Mouse (Mus musculus): Measurements from ENCODE around the gene Sgk1. TPM values are rescaled to one million over a fixed set of nuclear protein-coding genes. Genes with fewer than 3 reads are reported as not detected.

Gene Sgk1
- total RNA-seq, 2 experiments from 2014 or later: 110 to 144 TPM

DNA sequence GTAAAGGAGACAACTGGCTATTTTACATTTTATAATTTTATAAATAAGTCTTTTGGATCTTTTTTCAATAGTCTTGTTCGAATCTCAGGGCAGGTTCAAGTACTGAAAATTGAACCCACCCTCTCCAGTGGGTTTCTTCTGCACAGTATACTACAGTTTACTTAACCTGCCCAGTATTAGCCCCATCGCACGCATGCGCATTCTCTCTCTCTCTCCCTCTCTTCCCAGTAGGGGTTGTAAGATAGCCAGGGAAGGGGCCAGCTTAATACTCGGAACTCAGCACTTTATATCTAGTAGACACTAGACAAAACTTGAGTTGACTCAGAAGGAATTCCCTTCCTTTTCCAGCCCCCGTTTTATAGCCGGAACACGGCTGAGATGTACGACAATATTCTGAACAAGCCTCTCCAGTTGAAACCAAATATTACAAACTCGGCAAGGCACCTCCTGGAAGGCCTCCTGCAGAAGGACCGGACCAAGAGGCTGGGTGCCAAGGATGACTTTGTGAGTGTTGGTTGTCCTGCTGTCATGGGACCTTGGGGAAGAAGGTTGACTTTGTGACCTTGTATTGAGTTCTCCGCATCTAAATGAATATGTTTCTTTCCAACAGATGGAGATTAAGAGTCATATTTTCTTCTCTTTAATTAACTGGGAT is 115.7 kb downstream of the Sgk1 start:
- DNase-seq: peak; percentile 60 to 62

DNA sequence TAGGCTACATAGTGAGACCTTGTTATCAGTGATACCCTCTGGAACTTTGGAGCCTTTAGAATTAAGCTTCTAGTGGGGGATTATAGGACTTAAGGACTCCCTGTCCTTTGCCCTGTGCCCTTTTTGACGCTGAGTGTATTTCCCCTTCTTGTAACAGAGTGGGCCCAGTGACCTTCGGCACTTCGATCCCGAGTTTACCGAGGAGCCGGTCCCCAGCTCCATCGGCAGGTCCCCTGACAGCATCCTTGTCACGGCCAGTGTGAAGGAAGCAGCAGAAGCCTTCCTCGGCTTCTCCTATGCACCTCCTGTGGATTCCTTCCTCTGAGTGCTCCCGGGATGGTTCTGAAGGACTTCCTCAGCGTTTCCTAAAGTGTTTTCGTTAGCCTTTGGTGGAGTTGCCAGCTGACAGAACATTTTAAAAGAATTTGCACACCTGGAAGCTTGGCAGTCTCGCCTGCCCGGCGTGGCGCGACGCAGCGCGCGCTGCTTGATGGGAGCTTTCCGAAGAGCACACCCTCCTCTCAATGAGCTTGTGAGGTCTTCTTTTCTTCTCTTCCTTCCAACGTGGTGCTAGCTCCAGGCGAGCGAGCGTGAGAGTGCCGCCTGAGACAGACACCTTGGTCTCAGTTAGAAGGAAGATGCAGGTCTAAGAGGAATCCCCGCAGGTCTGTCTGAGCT is 116.7 kb downstream of the Sgk1 start:
- no peak for DNase-seq

DNA sequence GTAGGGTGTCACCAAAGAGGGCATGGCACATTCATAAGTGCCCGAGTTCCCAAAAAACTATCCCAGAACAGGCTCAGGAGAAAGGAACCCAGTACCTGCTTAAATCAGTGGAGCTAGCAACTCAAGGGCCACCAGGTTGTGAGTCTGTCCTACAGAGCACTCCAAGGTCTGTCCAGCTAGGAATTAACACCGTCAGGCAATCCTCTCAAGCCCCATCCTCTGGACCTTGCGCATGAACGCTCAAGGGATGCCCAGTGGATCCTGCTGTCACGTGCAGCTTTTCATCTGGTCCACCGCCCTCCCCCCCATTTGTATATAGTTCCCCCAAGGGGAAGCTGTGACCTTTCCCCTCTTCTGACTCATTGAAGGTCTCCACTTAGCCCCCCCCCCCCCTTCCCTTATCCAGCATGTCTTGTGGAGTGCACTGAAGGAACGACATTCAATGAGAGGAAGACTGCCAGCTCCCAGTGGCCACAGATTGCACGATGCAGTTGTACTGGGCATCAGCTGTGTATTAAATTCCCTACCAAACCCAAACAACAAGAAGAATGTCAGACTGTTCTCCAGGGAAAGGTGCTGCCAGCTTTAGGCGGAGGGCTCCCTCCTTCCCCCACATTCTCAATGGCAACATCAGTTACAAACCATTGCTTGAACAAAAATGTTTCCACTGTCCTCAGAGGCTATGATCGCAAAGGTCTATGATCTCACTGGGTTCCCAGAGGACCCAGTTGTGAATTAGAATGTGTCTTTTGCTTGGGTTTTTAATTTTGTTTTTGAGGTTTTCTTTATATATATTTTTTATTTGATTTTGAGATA is 118.7 kb downstream of the Sgk1 start:
- peak in 1 of 2 experiments; percentile 38 for DNase-seq

DNA sequence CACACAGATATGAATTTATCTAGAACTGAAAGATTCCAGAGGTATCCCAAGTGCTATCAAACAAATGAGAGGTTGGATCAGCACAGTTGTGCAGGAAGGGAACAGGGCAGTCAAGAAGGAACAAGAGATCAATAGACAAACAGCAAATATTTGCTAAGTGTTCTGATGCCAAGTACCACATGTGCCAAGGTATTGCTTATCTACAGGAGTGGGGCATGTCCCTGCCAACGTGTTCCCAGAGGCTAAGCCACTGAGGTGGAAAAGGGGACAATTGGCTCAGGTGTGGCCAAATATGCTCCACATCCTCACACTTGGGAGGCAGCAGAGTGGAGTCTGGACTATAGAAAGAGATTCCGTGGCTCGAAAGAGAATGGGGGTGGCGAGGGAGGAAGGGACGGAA is 119.6 kb downstream of the Sgk1 start:
- DNase-seq: no peak

DNA sequence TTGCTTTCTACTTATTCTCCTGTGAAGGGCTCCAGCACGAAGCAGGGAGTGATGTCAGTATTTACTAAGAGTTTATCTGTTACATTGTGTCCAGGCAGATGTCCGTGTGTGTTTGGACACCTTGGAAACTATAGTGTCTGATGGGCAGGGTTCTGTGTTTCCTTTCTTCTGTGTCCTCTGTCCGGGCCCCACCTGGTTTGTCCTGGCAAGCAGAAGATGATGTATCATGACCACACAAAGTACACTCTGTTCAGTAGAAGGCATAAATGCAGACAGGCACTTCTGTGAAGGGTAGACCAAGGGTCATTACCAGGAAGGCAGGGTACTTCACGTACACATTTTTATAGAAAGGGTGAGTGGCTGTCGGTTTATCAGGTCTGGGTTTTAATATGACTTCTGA is 122.8 kb downstream of the Sgk1 start:
- DNase-seq: no peak

DNA sequence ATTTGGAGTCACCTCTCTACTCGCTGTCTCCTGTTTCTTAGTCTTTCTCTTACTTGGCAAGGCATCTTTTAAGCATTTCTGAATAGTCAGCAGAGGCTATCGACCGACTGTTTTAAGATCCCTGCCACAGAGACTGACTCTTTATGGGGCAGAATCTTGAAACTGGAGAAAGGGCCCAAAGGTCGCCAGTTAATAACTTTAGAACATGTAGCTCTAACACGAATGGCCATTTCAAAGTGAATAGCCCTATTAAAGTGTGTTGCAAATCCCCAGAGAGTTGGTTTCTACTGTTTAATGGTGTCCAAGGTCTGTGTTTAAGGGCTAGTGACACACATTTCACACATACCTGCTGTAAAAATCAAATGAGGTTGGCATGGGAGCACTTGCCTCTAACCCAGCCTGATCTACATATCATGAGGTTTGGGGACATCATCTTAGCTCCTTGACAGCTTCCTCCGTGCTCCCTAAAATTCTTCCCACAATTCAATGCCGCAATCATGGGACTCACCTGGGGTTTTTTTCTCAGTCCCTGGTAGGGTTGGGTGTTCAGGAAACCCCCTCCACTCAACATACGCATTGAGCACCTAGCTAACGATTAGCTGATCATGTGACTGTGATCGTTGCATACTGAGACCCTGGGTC is 125.3 kb downstream of the Sgk1 start:
- DNase-seq: no peak

DNA sequence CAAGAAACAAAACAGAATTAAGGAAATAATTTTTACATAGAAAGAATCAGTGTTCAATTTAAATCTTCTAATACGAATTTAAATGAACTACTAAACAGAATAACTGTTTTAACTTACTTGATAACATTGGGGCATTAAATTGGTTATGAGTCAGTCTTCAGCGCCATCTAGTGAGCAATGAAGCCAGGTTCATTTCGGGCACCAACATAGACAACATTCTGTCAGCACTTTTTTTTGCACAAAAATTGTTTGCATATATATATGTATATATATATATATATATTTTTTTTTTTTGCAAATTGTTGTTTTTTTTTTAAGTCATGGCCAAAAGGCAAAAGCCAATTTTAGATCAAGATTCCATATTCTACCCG is 125.8 kb downstream of the Sgk1 start:
- peak in 1 of 2 experiments; percentile 64 for DNase-seq

DNA sequence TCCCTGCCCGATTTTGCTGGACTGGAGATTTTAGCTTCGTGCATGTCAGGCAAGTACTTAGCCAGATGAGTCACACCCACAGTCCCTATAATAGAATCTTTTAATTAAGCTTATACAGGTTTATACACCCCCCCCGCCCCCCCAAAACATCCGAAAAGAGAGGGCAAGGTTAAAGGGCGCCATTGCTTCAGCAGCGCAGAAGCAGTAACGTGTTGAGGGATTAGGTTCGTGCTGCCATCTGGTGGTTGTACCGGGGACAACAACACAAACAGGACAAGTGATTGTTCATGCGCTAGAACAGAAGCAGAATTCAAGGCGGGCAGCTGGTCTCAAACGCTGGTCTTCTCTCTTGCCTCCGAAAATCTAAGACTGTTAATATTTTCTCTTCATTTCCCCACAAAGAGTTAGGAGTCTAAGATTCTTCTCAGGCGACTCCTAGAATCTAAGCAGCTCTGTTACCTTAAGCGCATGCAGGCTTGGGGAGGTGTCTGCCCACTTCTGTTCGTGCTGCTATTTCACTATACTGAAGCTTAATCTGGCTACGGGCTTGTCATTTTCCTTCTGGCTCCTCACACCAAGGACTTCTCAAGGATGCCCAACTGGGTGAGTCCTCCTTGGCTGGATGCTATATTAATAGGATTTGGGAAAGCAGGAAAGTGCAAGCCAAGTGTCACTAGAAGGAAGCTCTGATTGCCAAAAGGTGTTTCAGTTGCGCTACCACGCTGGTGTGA is 128.3 kb downstream of the Sgk1 start:
- peak; percentile 79 to 81 for DNase-seq

DNA sequence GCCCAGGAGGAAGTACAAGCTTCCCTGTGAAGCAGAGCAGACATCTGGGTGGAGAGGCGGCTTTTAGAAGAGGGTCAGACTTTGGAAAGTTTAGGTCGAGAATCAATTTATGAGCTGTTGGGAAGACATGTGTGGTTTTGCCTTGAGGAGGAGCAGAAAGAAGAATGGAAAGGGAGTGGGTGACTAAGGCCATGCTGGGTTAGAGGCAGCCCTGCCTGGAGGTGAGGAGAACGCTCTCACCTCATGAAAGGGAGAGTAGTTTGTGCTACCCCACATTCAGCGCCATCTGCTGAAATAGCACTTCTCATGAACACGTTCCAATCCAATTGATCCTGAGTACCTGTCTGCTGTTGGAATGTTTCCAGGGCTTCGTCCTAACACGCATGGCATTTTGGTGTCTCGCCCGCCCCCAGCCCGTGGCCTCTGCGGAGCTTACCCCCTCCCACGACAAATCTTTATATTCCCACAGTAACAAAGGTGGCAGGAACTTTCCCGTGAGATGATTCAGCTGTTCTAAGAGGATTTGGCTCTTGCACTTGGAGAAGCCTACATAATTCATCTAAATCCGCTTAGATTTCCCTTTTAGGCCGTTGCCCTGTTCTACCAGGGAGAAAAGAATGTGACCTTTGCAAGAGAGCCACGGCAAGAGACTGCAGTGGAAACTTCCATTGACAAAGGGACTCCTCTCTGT is 135.6 kb downstream of the Sgk1 start:
- DNase-seq: peak in 1 of 2 experiments; percentile 27

DNA sequence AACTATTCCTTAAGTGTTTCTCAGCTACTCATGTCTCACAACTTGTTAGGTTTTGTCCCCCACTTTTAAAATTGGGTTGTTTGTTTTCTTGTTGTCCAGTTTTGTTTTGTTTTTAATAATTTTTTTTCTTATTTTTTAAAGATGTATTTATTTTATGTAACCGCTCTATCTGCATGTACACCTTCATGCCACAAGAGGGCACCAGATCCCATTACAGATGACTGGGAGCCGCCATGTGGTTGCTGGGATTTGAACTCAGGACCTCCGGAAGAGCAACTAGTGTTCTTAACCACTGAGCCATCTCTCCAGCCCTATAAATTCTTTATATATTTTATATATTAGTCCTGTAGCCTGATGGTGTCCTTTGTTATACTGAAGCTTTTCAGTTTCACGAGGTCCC is 136.6 kb downstream of the Sgk1 start:
- DNase-seq: no peak

DNA sequence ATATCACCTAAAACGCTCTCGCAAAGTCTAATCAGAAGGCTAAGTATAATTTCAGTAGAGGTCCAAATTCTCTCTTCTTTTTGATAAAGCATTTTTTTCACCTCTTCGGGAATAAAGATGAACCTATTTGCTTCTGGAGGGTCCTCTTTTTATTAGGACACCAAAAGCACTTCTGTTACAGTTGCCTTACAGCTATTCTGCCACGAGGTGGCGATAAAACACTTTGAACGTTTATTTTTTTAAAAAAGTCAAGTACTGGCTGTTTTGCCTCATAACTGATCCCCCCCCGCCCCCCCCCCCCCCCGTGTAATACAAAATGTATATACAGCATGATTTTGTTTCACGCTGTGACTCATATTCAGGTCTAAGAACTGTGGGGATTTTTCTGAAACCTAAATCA is 152.3 kb downstream of the Sgk1 start:
- peak in 1 of 2 experiments; percentile 15 for DNase-seq

DNA sequence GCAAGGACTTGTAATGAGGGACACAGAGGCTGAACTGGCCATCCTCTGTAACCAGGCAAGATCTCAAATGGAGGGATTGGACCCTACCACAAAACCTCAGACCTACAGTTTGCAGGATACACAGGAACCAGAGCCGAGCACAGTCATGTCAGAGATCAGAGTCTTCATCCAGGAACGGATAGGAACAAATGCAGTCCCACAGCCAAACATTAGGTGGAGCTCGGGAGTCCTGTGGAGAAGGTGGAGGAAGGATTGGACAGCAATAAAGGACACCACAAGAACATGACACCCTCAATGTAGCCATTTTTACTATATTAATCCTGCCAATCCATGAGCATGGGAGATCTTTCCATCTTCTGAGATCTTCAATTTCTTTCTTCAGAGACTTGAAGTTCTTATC is 154.3 kb downstream of the Sgk1 start:
- peak; percentile 66 to 71 for DNase-seq

Other genes with a start within 250 kb of the Sgk1 start
- gene 4930444G20Rik, start 185.9 kb downstream of the Sgk1 start, total RNA-seq (2021): not detected